Mouse (Mus musculus) left cerebral cortex, adult 2 months (tissue): ENCODE results near the gene Ifng. TPM values are rescaled to one million over a fixed set of nuclear protein-coding genes. Genes with fewer than 3 reads are reported as not detected.
A peak's percentile ranks its signal among the peaks of the same experiment; 100 is the strongest.

Experiments used
- DNase-seq, 2 experiments: peaks; one replicate each; pipeline ENCODE4 v3.0.0; 2021 to 2022; ENCODE audit warnings: low spot score in 2 of 2, mixed read lengths in 1 of 2; ENCODE audit errors: extremely low spot score in 1 of 2
- H3K27ac ChIP-seq: fragments of 200-600 bp; 2 replicates; pipeline ENCODE4 v1.8.1; 2022
- H3K4me3 ChIP-seq: fragments of 200-600 bp; 2 replicates; pipeline ENCODE4 v1.8.1; 2022
- CTCF ChIP-seq: fragments of 200-600 bp; IDR thresholded peaks from 2 replicates; pipeline ENCODE4 v1.8.1; 2022; ENCODE audit warnings: antibody characterized with exemption, mild to moderate bottlenecking, moderate library complexity
- intact Hi-C: fragments of 180-260 bp; cut with DNase I; formaldehyde crosslinking; loops from one replicate; pipeline ENCODE4 v1.15.1; 2025
- long read RNA-seq, 2 experiments: library from polyadenylated mRNA; stranded (forward); transcript quantifications; one replicate each; pipeline ENCODE4 v2.0.0; 2021; ENCODE audit warnings: borderline mapping rate in 2 of 2
- total RNA-seq, 2 experiments: library from RNA; stranded (reverse); gene quantifications; 2 replicates each; pipeline ENCODE4 v1.2.3; 2021

Gene Ifng
- total RNA-seq = not detected
- long read RNA-seq, experiment 1 = 0 reads
- long read RNA-seq, experiment 2 = 0 reads

GRCm38 (mm10) chr10:118440742-118441240 lies at the start of gene Ifng:
Gene Ifng (plus strand): TSS chr10:118441046.
- no peak within 1 kb of the TSS for H3K4me3 ChIP-seq
- intact Hi-C loops = loop anchor here (5.0 to 10.0 kb wide), 3 partner anchors 64 to 634 kb away; no protein-coding TSS in a partner anchor
- no peak for DNase-seq
- TF ChIP-seq CTCF = no peak
- no peak within 1 kb of the TSS for H3K27ac ChIP-seq

- intact Hi-C loops = no loop called here
- no peak for TF ChIP-seq CTCF
- no peak overlapping the region for H3K27ac ChIP-seq
- DNase-seq = no peak
- H3K4me3 ChIP-seq = peak overlapping the region; percentile 22
Measured at GRCm38 (mm10) chr10:118399917-118400316, 40.9 kb upstream of the Ifng start.

GRCm38 (mm10) chr10:118406463-118407221 lies 34.2 kb upstream of the Ifng start:
- no peak for TF ChIP-seq CTCF
- H3K4me3 ChIP-seq = no peak overlapping the region
- DNase-seq = no peak
- H3K27ac ChIP-seq = no peak overlapping the region
- intact Hi-C loops = no loop called here

- no peak overlapping the region for H3K4me3 ChIP-seq
- H3K27ac ChIP-seq = no peak overlapping the region
- peak; percentile 20 for TF ChIP-seq CTCF
- intact Hi-C loops = no loop called here
- no peak for DNase-seq
Measured at GRCm38 (mm10) chr10:118411377-118411776, 29.5 kb upstream of the Ifng start.

- no peak for TF ChIP-seq CTCF
- Histone ChIP-seq H3K4me3 (no peak overlapping the region), H3K27ac (no peak overlapping the region)
- intact Hi-C loops = no loop called here
- DNase-seq = no peak
Measured at GRCm38 (mm10) chr10:118412774-118413173, 28.1 kb upstream of the Ifng start.

DNA sequence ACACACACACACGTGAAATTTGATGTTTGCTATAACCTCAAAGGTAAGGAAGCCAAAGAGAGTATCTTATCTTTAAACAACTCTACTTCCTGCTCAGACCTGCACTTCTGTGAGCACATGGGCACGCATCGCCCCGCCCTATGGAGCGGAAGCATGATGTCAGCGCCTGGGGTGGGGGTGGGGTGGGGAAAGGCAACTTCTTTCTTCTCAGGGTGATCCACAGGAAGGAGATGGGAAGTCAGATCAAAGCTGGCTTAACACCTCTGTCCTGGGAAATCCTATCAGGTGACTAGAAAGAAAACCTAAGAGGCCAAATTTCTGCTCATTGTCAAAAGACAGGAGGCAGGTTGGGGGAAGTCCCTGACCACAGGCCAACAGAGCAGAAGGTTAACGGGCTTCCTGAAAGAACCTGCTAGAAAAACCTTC lies 21.8 kb upstream of the Ifng start:
- Histone ChIP-seq H3K4me3 (no peak overlapping the region), H3K27ac (no peak overlapping the region)
- no peak for TF ChIP-seq CTCF
- DNase-seq = no peak
- intact Hi-C loops = no loop called here

DNA sequence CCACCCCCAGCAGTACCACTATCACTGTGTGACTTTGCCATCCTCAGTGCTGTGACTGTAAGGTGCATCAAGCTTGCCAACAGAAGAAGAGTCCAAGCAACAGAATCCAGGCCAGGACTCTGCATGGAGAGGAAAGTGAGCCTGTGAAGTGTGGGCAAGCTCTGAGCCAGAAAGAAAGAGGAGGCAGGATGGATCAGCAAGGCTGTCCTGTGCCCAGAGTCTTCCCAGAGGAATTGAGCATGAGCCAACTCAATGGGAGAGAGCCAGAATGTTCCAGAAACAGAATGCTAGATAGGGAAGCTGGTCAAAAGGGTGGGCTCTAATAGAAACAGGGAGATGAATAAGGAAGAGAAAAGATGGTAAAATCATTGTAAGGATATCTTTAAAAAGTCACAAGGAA lies 19.9 kb upstream of the Ifng start:
- no peak for TF ChIP-seq CTCF

GRCm38 (mm10) chr10:118435501-118435900 lies 5.3 kb upstream of the Ifng start:
- no peak overlapping the region for H3K4me3 ChIP-seq
- intact Hi-C loops = no loop called here
- TF ChIP-seq CTCF = no peak
- DNase-seq = no peak
- no peak overlapping the region for H3K27ac ChIP-seq

More for the DNA sequence above, 19.9 kb upstream of the Ifng start:
- no peak for DNase-seq
- H3K4me3 ChIP-seq = no peak overlapping the region
- H3K27ac ChIP-seq = no peak overlapping the region
- intact Hi-C loops = no loop called here

DNA sequence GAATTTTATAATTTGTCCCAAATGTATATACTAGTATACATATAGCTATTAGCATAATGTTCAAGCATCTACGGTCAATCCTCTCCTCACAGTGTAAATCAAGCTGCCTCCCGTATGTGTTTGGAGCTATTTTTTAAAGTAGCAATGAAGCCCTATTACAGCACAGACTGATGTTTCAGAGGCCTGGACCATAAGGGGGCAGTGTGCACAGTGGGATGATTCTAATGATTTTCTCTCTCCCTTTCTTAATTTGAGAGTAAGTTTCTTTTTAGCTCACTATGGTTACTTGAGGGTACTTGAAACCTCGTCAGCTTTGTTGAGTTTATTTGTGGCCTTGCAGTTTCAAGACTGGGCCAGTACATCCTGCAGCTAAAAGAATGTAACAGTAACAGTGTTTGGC lies 1.1 kb downstream of the Ifng start:
- Histone ChIP-seq H3K27ac (no peak overlapping the region), H3K4me3 (no peak overlapping the region)
- TF ChIP-seq CTCF = peak; percentile 49
- no peak for DNase-seq
- intact Hi-C loops = loop anchor here (5.0 to 10.0 kb wide), 3 partner anchors 63 to 633 kb away; no protein-coding TSS in a partner anchor

- no peak for TF ChIP-seq CTCF
- intact Hi-C loops = loop anchor here (5.0 to 10.0 kb wide), 3 partner anchors 62 to 632 kb away; no protein-coding TSS in a partner anchor
- DNase-seq = no peak
Measured at GRCm38 (mm10) chr10:118442999-118443398, 2.2 kb downstream of the Ifng start.

GRCm38 (mm10) chr10:118445021-118445420 lies 4.2 kb downstream of the Ifng start:
- no peak for DNase-seq
- intact Hi-C loops = loop anchor here (10.0 kb wide), 2 partner anchors 60 to 630 kb away; no protein-coding TSS in a partner anchor
- TF ChIP-seq CTCF = no peak
- H3K4me3 ChIP-seq = no peak overlapping the region
- no peak overlapping the region for H3K27ac ChIP-seq

More at GRCm38 (mm10) chr10:118442999-118443398, 2.2 kb downstream of the Ifng start:
- no peak overlapping the region for H3K27ac ChIP-seq
- no peak overlapping the region for H3K4me3 ChIP-seq

DNA sequence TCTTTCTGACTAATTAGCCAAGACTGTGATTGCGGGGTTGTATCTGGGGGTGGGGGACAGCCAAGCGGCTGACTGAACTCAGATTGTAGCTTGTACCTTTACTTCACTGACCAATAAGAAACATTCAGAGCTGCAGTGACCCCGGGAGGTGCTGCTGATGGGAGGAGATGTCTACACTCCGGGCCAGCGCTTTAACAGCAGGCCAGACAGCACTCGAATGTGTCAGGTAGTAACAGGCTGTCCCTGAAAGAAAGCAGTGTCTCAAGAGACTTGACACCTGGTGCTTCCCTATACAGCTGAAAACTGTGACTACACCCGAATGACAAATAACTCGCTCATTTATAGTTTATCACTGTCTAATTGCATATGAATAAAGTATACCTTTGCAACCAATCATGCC lies 4.7 kb downstream of the Ifng start:
- intact Hi-C loops = loop anchor here (10.0 kb wide), 2 partner anchors 59 to 629 kb away; no protein-coding TSS in a partner anchor
- TF ChIP-seq CTCF = no peak
- Histone ChIP-seq H3K27ac (no peak overlapping the region), H3K4me3 (no peak overlapping the region)
- no peak for DNase-seq
